Mouse (Mus musculus): Measurements from ENCODE around the gene Gm49373. TPM values are rescaled to one million over a fixed set of nuclear protein-coding genes. Genes with fewer than 3 reads are reported as not detected.

Gene Gm49373
- total and polyA plus RNA-seq, 3 experiments: 0.33 to 0.98 (median 0.61) TPM

DNA sequence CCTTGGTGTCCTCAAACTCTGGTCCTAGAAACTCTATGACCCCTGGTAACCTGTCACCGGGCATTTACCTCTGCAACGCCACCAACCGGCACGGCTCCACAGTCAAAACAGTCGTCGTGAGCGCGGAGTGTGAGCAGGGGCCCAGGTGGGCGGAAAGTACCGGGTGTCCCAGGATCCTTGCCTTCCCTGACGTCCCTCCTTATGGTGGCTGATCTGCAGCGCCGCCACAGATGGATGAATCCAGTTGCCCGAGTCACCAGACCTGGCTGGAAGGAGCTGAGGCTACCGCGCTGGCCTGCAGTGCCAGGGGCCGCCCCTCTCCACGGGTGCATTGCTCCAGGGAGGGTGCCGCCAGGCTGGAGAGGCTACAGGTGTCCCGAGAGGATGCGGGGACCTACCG, 36.2 kb downstream of the Gm49373 start:
- H3K4me3 ChIP-seq (ENCODE audit: low read depth, low read length): no peak overlapping the region
- TF ChIP-seq TAL1 (conservative IDR thresholded peaks at IDR 0.05; ENCODE audit: low read depth, low read length) (no peak), GATA2 (IDR thresholded peaks at IDR 0.05; ENCODE audit: borderline replicate concordance, low read depth, low read length) (no peak)
- peaks cover 5% of the 10 kb centered on the region for H3K36me3 ChIP-seq (replicated peaks)
- H3K4me1 ChIP-seq (ENCODE audit: insufficient read depth, low read depth, low read length): peaks cover 57% of the 10 kb centered on the region
- DNase-seq (ENCODE audit: low spot score): no peak
- ATAC-seq (ENCODE audit: extremely low read depth, insufficient number of reproducible peaks, low FRiP score, poor library complexity, severe bottlenecking): no peak
- H3K9me3 ChIP-seq (replicated peaks): no peaks in the 10 kb centered on the region
- H3K27me3 ChIP-seq (ENCODE audit: insufficient read depth, low read length): peaks cover 10% of the 10 kb centered on the region; the same call in 1 of the 2 replicates

DNA sequence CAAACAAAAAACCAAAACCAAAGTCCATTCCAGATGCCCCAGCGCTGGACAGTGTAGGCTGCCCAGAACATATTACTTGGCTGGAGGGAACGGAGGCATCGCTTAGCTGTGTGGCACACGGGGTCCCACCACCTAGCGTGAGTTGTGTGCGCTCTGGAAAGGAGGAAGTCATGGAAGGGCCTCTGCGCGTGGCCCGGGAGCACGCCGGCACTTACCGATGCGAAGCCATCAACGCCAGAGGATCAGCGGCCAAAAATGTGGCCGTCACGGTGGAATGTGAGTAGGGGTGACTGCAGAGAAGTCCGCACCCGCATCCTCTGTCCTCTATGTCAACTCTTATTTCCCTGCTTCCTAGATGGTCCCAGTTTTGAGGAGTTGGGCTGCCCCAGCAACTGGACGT, 36.7 kb downstream of the Gm49373 start:
- no peak for TF ChIP-seq CTCF (IDR thresholded peaks at IDR 0.05; ENCODE audit: low read depth, low read length)
- TF ChIP-seq GATA1 (IDR thresholded peaks at IDR 0.05; ENCODE audit: borderline replicate concordance, low read length): no peak
- no peak for TF ChIP-seq GATA2 (IDR thresholded peaks at IDR 0.05; ENCODE audit: borderline replicate concordance, low read depth, low read length)
- no peak for TF ChIP-seq TAL1 (conservative IDR thresholded peaks at IDR 0.05; ENCODE audit: low read depth, low read length)
- no peak for TF ChIP-seq POLR2AphosphoS5 (IDR thresholded peaks at IDR 0.05; ENCODE audit: insufficient replicate concordance, low read depth, low read length)
- H3K27me3 ChIP-seq (ENCODE audit: insufficient read depth, low read length): peaks cover 10% of the 10 kb centered on the region; the same call in 1 of the 2 replicates
- H3K9me3 ChIP-seq (replicated peaks): no peaks in the 10 kb centered on the region
- ATAC-seq (ENCODE audit: extremely low read depth, insufficient number of reproducible peaks, low FRiP score, poor library complexity, severe bottlenecking) (no peak), DNase-seq (ENCODE audit: low spot score) (no peak)
- no peak overlapping the region for H3K4me3 ChIP-seq (ENCODE audit: low read depth, low read length)
- H3K36me3 ChIP-seq (replicated peaks): peaks cover 5% of the 10 kb centered on the region
- H3K4me1 ChIP-seq (ENCODE audit: insufficient read depth, low read depth, low read length): peaks cover 57% of the 10 kb centered on the region

DNA sequence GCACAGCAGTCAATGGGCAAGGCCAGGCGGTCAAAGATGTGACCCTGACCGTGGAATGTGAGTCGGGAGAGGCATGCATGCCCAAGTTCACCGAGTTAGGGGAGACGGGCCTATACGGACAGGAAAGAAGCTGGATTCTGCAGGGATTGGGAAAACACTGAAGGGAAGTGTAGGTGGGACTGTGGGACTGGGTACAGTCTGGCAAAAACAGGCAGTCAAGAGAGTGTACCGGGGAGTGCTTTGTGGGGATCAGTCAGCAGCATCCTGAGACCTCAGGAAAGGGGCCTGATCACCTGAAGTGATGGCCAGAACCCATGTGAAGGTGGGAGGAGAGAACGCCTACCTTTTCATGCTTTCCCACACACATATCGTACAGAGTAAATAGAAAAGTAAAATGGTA, 37.3 kb downstream of the Gm49373 start:
- TF ChIP-seq GATA2 (IDR thresholded peaks at IDR 0.05; ENCODE audit: borderline replicate concordance, low read depth, low read length) (no peak), GATA1 (IDR thresholded peaks at IDR 0.05; ENCODE audit: borderline replicate concordance, low read length) (no peak), POLR2AphosphoS5 (IDR thresholded peaks at IDR 0.05; ENCODE audit: insufficient replicate concordance, low read depth, low read length) (no peak), TAL1 (conservative IDR thresholded peaks at IDR 0.05; ENCODE audit: low read depth, low read length) (no peak)
- H3K4me1 ChIP-seq (ENCODE audit: insufficient read depth, low read depth, low read length): peaks cover 55% of the 10 kb centered on the region

DNA sequence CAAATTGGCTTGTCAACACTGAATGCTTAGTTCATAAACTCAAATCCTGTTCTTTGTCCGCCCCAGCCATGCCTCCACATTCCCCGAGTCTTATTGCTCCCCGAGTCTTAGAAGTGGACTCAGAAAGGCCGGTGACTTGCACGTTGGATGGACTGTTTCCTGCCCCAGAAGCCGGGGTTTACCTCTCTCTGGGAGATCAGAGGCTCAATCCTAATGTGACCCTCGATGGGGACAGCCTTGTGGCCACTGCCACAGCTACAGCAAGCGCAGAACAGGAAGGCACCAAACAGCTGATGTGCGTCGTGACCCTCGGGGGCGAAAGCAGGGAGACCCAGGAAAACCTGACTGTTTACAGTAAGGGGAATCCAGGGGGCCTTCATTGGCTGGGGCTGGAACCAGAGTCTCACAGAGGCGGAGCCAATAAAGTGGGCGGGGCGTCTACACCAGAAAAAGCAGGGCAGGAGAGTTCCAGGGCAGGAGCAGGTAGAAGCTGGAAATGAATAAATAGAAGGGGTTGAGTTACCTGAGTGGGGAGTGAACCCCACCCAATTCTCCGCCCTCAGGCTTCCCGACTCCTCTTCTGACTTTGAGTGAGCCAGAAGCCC, 38.3 kb downstream of the Gm49373 start:
- no peak for ATAC-seq (ENCODE audit: extremely low read depth, insufficient number of reproducible peaks, low FRiP score, poor library complexity, severe bottlenecking)
- Histone ChIP-seq H3K4me3 (ENCODE audit: low read depth, low read length) (no peak overlapping the region), H3K4me1 (ENCODE audit: insufficient read depth, low read depth, low read length) (peaks cover 54% of the 10 kb centered on the region)

More for the DNA sequence above, 37.3 kb downstream of the Gm49373 start:
- ATAC-seq (ENCODE audit: extremely low read depth, insufficient number of reproducible peaks, low FRiP score, poor library complexity, severe bottlenecking): no peak
- H3K9me3 ChIP-seq (replicated peaks): no peaks in the 10 kb centered on the region
- H3K4me3 ChIP-seq (ENCODE audit: low read depth, low read length): no peak overlapping the region
- peaks cover 5% of the 10 kb centered on the region for H3K36me3 ChIP-seq (replicated peaks)
- H3K27me3 ChIP-seq (ENCODE audit: insufficient read depth, low read length): peaks cover 10% of the 10 kb centered on the region; the same call in 1 of the 2 replicates
- no peak for DNase-seq (ENCODE audit: low spot score)

DNA sequence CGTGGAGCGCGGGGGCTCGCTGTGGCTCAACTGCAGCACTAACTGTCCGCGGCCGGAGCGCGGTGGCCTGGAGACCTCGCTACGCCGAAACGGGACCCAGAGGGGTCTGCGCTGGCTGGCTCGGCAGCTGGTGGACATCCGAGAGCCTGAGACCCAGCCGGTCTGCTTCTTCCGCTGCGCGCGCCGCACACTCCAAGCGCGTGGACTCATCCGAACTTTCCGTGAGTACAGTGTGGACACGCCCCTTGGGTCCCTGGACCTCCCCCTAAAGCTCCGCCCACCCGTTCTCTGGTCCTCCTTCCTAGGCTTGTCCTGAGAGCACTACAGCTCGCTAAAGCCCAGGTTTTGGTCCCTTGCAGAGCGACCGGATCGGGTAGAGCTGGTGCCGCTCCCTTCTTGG, 39.8 kb downstream of the Gm49373 start:
- peaks cover 10% of the 10 kb centered on the region; the same call in 1 of the 2 replicates for H3K27me3 ChIP-seq (ENCODE audit: insufficient read depth, low read length)
- TF ChIP-seq CTCF (IDR thresholded peaks at IDR 0.05; ENCODE audit: low read depth, low read length): no peak
- TF ChIP-seq GATA2 (IDR thresholded peaks at IDR 0.05; ENCODE audit: borderline replicate concordance, low read depth, low read length): no peak
- no peak for TF ChIP-seq POLR2AphosphoS5 (IDR thresholded peaks at IDR 0.05; ENCODE audit: insufficient replicate concordance, low read depth, low read length)
- no peak for TF ChIP-seq GATA1 (IDR thresholded peaks at IDR 0.05; ENCODE audit: borderline replicate concordance, low read length)
- TF ChIP-seq TAL1 (conservative IDR thresholded peaks at IDR 0.05; ENCODE audit: low read depth, low read length): no peak
- ATAC-seq (ENCODE audit: extremely low read depth, insufficient number of reproducible peaks, low FRiP score, poor library complexity, severe bottlenecking) (peak; percentile 42; the same call in 1 of the 2 replicates), DNase-seq (ENCODE audit: low spot score) (peak; percentile 77)
- peaks cover 59% of the 10 kb centered on the region for H3K4me1 ChIP-seq (ENCODE audit: insufficient read depth, low read depth, low read length)
- peaks cover 12% of the 10 kb centered on the region for H3K36me3 ChIP-seq (replicated peaks)
- peak overlapping the region; percentile 77 for H3K4me3 ChIP-seq (ENCODE audit: low read depth, low read length)
- H3K9me3 ChIP-seq (replicated peaks): no peaks in the 10 kb centered on the region

More for the DNA sequence above, 38.3 kb downstream of the Gm49373 start:
- Histone ChIP-seq H3K27me3 (ENCODE audit: insufficient read depth, low read length) (peaks cover 10% of the 10 kb centered on the region; the same call in 1 of the 2 replicates), H3K36me3 (replicated peaks) (peaks cover 5% of the 10 kb centered on the region), H3K9me3 (replicated peaks) (no peaks in the 10 kb centered on the region)
- no peak for DNase-seq (ENCODE audit: low spot score)
- TF ChIP-seq CTCF (IDR thresholded peaks at IDR 0.05; ENCODE audit: low read depth, low read length): no peak
- no peak for TF ChIP-seq TAL1 (conservative IDR thresholded peaks at IDR 0.05; ENCODE audit: low read depth, low read length)
- TF ChIP-seq GATA1 (IDR thresholded peaks at IDR 0.05; ENCODE audit: borderline replicate concordance, low read length): no peak
- no peak for TF ChIP-seq GATA2 (IDR thresholded peaks at IDR 0.05; ENCODE audit: borderline replicate concordance, low read depth, low read length)
- no peak for TF ChIP-seq POLR2AphosphoS5 (IDR thresholded peaks at IDR 0.05; ENCODE audit: insufficient replicate concordance, low read depth, low read length)

DNA sequence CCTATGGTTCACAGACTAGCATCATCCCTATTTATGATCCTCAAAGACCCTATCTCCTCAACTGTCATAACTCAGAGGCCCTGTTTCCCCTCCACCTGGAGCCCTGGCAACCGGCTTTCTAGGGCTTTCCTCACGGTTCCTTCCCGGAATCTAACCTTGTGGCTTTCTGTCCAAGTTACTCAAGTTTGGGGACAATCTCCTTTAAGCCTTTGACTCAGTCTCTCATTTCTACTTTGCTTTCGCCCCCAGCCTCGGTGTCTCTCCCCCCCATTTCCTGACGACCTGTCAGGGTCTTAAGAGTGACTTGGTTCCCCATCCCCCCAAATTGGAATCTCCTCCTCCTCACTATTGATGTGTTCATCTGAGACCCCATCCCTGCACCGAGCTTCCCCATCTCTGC, 40.4 kb downstream of the Gm49373 start:
- Histone ChIP-seq H3K4me3 (ENCODE audit: low read depth, low read length) (peak overlapping the region; percentile 77), H3K36me3 (replicated peaks) (peaks cover 19% of the 10 kb centered on the region)

More for the DNA sequence above, 40.4 kb downstream of the Gm49373 start:
- no peak for ATAC-seq (ENCODE audit: extremely low read depth, insufficient number of reproducible peaks, low FRiP score, poor library complexity, severe bottlenecking)
- peaks cover 10% of the 10 kb centered on the region; the same call in 1 of the 2 replicates for H3K27me3 ChIP-seq (ENCODE audit: insufficient read depth, low read length)
- no peaks in the 10 kb centered on the region for H3K9me3 ChIP-seq (replicated peaks)
- DNase-seq (ENCODE audit: low spot score): no peak
- TF ChIP-seq GATA2 (IDR thresholded peaks at IDR 0.05; ENCODE audit: borderline replicate concordance, low read depth, low read length) (no peak), TAL1 (conservative IDR thresholded peaks at IDR 0.05; ENCODE audit: low read depth, low read length) (no peak), GATA1 (IDR thresholded peaks at IDR 0.05; ENCODE audit: borderline replicate concordance, low read length) (no peak), CTCF (IDR thresholded peaks at IDR 0.05; ENCODE audit: low read depth, low read length) (no peak)
- peaks cover 66% of the 10 kb centered on the region for H3K4me1 ChIP-seq (ENCODE audit: insufficient read depth, low read depth, low read length)

All from G1E (cell line).